Mouse (Mus musculus): ENCODE measurements around the gene Rad51b. TPM values are rescaled to one million over a fixed set of nuclear protein-coding genes. Genes with fewer than 3 reads are reported as not detected.

Gene Rad51b
- polyA plus RNA-seq, 1 experiment from 2014 or later, result 7.7 TPM

DNA sequence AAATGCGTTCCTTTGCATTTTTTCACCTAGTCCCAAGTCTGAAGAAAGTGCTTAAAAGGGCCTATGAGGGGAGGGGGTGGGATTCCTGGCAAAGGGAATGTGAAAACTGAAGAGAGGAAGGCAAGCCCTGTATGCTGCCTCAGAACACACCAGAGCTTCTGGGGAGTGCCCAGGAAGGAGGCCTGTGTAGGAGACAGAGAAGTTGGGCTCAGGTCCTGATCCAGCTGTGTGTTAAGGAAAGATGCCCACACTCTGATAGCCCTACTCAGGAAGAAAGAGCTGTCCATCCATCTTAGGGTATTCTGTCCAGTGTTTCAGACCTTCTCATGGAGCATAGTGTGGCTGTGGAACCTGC, 422.7 kb downstream of the Rad51b start:
- WGBS, result 17% methylated on average over 1 of the region's 1 CpGs
- H3K4me2 ChIP-seq (replicated peaks), result no peak overlapping the region

GRCm38 (mm10) chr12:79724875-79725274, 427.8 kb downstream of the Rad51b start:
- Histone ChIP-seq H3K9me3 (peaks cover 12% of the 10 kb centered on the region), H3K4me1 (peaks cover 12% of the 10 kb centered on the region), H3K4me2 (replicated peaks) (no peak overlapping the region), H3K4me3 (no peak overlapping the region), H3K27me3 (no peaks in the 10 kb centered on the region), H3K9ac (no peak overlapping the region), H3K36me3 (0 out of 2 replicates have a peak, but pooled peaks cover 5% of the 10 kb centered on the region), H3K27ac (no peak overlapping the region)
- no peak for ATAC-seq (ENCODE audit: insufficient number of reproducible peaks, insufficient read depth, low FRiP score, low TSS enrichment)

More for the DNA sequence above, 422.7 kb downstream of the Rad51b start:
- Histone ChIP-seq H3K4me1 (peaks cover 37% of the 10 kb centered on the region), H3K9ac (no peak overlapping the region), H3K4me3 (no peak overlapping the region), H3K27ac (peak overlapping the region; percentile 81), H3K27me3 (no peaks in the 10 kb centered on the region), H3K36me3 (no peaks in the 10 kb centered on the region), H3K9me3 (no peaks in the 10 kb centered on the region)
- ATAC-seq (ENCODE audit: insufficient number of reproducible peaks, insufficient read depth, low FRiP score, low TSS enrichment), result no peak

GRCm38 (mm10) chr12:79725711-79726110, 428.6 kb downstream of the Rad51b start:
- Histone ChIP-seq H3K9ac (no peak overlapping the region), H3K4me3 (no peak overlapping the region), H3K27me3 (no peaks in the 10 kb centered on the region), H3K27ac (no peak overlapping the region), H3K9me3 (peaks cover 12% of the 10 kb centered on the region), H3K4me2 (replicated peaks) (no peak overlapping the region), H3K36me3 (0 out of 2 replicates have a peak, but pooled peaks cover 5% of the 10 kb centered on the region), H3K4me1 (peaks cover 12% of the 10 kb centered on the region)
- no peak for ATAC-seq (ENCODE audit: insufficient number of reproducible peaks, insufficient read depth, low FRiP score, low TSS enrichment)

GRCm38 (mm10) chr12:79726116-79726515, 429.0 kb downstream of the Rad51b start:
- 92% methylated on average over 2 of the region's 2 CpGs for WGBS
- Histone ChIP-seq H3K9ac (no peak overlapping the region), H3K4me1 (peaks cover 12% of the 10 kb centered on the region), H3K27me3 (no peaks in the 10 kb centered on the region), H3K9me3 (peaks cover 12% of the 10 kb centered on the region), H3K27ac (no peak overlapping the region), H3K4me2 (replicated peaks) (no peak overlapping the region), H3K4me3 (no peak overlapping the region), H3K36me3 (0 out of 2 replicates have a peak, but pooled peaks cover 5% of the 10 kb centered on the region)
- no peak for ATAC-seq (ENCODE audit: insufficient number of reproducible peaks, insufficient read depth, low FRiP score, low TSS enrichment)

DNA sequence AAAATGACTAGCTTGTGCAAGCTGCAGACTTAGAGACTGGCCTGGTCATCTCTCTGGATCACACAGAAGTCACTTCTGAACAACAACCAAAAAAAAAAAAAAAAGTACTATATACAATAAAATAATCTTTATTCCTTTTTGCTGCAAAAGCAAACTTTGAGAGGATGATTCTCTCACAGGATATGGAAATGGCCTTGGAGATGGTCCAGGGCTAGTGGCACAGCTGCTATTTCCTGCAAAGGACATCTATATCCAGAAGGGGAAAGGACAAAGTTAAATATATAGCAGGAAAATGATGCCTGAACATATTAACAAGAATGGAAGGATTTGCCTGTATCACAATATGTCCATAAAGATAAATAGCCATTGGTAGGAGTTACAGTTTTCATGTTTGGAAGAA, 429.9 kb downstream of the Rad51b start:
- no peak for ATAC-seq (ENCODE audit: insufficient number of reproducible peaks, insufficient read depth, low FRiP score, low TSS enrichment)
- H3K27ac ChIP-seq, result no peak overlapping the region
- H3K27me3 ChIP-seq, result no peaks in the 10 kb centered on the region
- H3K36me3 ChIP-seq, result 0 out of 2 replicates have a peak, but pooled peaks cover 5% of the 10 kb centered on the region
- no peak overlapping the region for H3K4me3 ChIP-seq
- H3K9ac ChIP-seq, result no peak overlapping the region
- H3K9me3 ChIP-seq, result peaks cover 12% of the 10 kb centered on the region
- H3K4me2 ChIP-seq (replicated peaks), result no peak overlapping the region
- peaks cover 9% of the 10 kb centered on the region for H3K4me1 ChIP-seq

DNA sequence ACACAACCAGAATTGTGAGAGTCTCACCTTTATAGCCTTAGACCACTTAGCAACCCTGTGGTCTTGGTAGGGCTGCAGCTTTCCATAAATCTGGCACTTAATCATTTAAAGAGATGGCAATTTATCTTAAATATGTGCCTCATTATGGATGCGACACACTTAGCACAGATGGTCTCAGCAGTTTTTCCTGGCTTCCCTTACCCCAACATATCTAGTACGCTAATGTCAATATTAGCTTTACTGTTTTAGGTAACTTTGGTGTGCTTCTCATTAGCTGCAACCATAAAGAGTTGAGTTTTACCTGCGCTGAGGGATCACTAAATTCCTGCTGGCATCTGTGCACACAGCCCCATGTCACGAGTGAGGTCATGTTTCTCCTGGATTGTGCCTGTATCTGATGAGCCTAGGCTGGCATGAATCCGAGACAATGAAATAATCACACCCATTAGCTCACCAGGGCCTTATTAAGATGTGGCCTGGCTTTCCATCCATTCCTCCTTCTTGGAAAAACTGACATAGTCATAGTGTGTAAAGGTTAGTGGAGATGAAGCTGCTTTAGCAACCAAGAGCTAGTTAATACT, 432.9 kb downstream of the Rad51b start:
- Histone ChIP-seq H3K4me1 (peaks cover 12% of the 10 kb centered on the region; the same call in 1 of the 2 replicates), H3K4me3 (no peak overlapping the region), H3K36me3 (0 out of 2 replicates have a peak, but pooled peaks cover 5% of the 10 kb centered on the region), H3K27ac (no peak overlapping the region), H3K4me2 (replicated peaks) (no peak overlapping the region), H3K27me3 (no peaks in the 10 kb centered on the region), H3K9me3 (peaks cover 12% of the 10 kb centered on the region), H3K9ac (no peak overlapping the region)
- WGBS, result 54% methylated on average over 5 of the region's 5 CpGs
- ATAC-seq (ENCODE audit: insufficient number of reproducible peaks, insufficient read depth, low FRiP score, low TSS enrichment), result no peak

- Histone ChIP-seq H3K9ac (no peak overlapping the region), H3K4me3 (no peak overlapping the region), H3K4me2 (replicated peaks) (no peak overlapping the region), H3K36me3 (0 out of 2 replicates have a peak, but pooled peaks cover 5% of the 10 kb centered on the region), H3K4me1 (peaks cover 12% of the 10 kb centered on the region; the same call in 1 of the 2 replicates), H3K27ac (peak overlapping the region; percentile 52; the same call in 1 of the 2 replicates), H3K9me3 (peaks cover 12% of the 10 kb centered on the region), H3K27me3 (no peaks in the 10 kb centered on the region)
- ATAC-seq (ENCODE audit: insufficient number of reproducible peaks, insufficient read depth, low FRiP score, low TSS enrichment), result no peak
- WGBS, result 84% methylated on average over 6 of the region's 6 CpGs
These were observed 434.8 kb downstream of the Rad51b start for GRCm38 (mm10) chr12:79731905-79732304.

GRCm38 (mm10) chr12:79732355-79733115, 435.5 kb downstream of the Rad51b start:
- ATAC-seq (ENCODE audit: insufficient number of reproducible peaks, insufficient read depth, low FRiP score, low TSS enrichment), result 0 out of 2 replicates have a peak, but pooled peaks have one; percentile 52
- H3K4me2 ChIP-seq (replicated peaks), result no peak overlapping the region
- 46% methylated on average over 12 of the region's 12 CpGs for WGBS
- peaks cover 12% of the 10 kb centered on the region; the same call in 1 of the 2 replicates for H3K4me1 ChIP-seq
- peaks cover 12% of the 10 kb centered on the region for H3K9me3 ChIP-seq
- no peak overlapping the region for H3K9ac ChIP-seq
- 0 out of 2 replicates have a peak, but pooled peaks cover 5% of the 10 kb centered on the region for H3K36me3 ChIP-seq
- no peak overlapping the region for H3K4me3 ChIP-seq
- H3K27ac ChIP-seq, result peak overlapping the region; percentile 52
- no peaks in the 10 kb centered on the region for H3K27me3 ChIP-seq

DNA sequence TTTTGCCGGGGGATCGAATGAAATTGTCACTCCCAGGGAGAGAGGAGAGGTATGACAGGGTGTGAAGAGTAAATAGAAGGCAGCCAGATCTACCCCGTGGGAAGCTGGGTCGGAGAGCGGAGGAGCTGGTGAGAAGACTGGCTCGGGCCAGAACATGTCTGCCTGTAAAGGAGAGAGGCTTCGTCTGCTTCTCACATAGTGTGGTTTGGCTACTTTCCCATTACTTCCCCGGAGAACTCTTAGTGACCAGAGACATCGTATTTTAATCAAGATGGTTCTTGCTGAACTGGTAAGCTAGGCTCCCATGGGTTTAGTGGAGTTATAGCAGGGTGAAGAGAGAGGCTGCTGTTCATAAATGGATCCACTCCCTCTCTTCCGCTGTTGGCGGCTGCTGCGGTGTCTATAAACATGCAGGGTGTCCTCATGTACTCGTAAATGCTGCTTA, 438.3 kb downstream of the Rad51b start:
- Histone ChIP-seq H3K36me3 (no peaks in the 10 kb centered on the region), H3K4me2 (replicated peaks) (no peak overlapping the region), H3K9ac (no peak overlapping the region), H3K27ac (no peak overlapping the region), H3K27me3 (no peaks in the 10 kb centered on the region), H3K9me3 (no peaks in the 10 kb centered on the region), H3K4me1 (peaks cover 8% of the 10 kb centered on the region; the same call in 1 of the 2 replicates), H3K4me3 (no peak overlapping the region)
- WGBS, result 78% methylated on average over 13 of the region's 13 CpGs
- ATAC-seq (ENCODE audit: insufficient number of reproducible peaks, insufficient read depth, low FRiP score, low TSS enrichment), result no peak

GRCm38 (mm10) chr12:79735882-79736281, 438.8 kb downstream of the Rad51b start:
- Histone ChIP-seq H3K4me1 (peaks cover 10% of the 10 kb centered on the region; the same call in 1 of the 2 replicates), H3K4me3 (no peak overlapping the region), H3K27ac (no peak overlapping the region), H3K36me3 (no peaks in the 10 kb centered on the region), H3K9me3 (no peaks in the 10 kb centered on the region), H3K9ac (no peak overlapping the region), H3K27me3 (no peaks in the 10 kb centered on the region), H3K4me2 (replicated peaks) (no peak overlapping the region)
- ATAC-seq (ENCODE audit: insufficient number of reproducible peaks, insufficient read depth, low FRiP score, low TSS enrichment), result no peak
- 88% methylated on average over 4 of the region's 4 CpGs for WGBS

DNA sequence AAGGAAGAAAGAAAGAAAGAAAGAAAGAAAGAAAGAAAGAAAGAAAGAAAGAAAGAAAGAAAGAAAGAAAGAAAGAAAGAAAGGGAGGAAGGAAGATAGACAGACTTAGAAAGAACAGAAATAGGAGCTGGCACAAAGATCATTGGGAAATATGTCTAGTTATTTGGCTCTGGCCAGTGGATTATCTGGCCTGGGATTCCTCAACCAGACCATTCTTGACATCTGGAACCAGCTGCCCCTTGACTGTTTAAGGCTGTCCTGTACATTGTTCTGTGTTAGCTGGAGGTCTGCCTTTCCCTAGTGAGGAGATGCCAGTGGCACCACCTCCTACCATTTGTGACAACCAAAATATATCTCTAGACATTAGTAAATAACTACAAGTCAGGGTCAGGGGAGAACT, 441.6 kb downstream of the Rad51b start:
- no peak overlapping the region for H3K4me2 ChIP-seq (replicated peaks)
- H3K36me3 ChIP-seq, result no peaks in the 10 kb centered on the region
- no peaks in the 10 kb centered on the region for H3K9me3 ChIP-seq
- H3K27me3 ChIP-seq, result no peaks in the 10 kb centered on the region
- H3K9ac ChIP-seq, result no peak overlapping the region
- ATAC-seq (ENCODE audit: insufficient number of reproducible peaks, insufficient read depth, low FRiP score, low TSS enrichment), result no peak
- H3K4me3 ChIP-seq, result no peak overlapping the region
- peaks cover 16% of the 10 kb centered on the region; the same call in 1 of the 2 replicates for H3K4me1 ChIP-seq
- H3K27ac ChIP-seq, result no peak overlapping the region

Data from embryonic facial prominence, embryonic 12.5 days (tissue).